9 mouse cellular contexts compared by ENCODE assay signal in genomic region chr5:148264819-148265707, GRCm38 (mm10).
A peak's percentile ranks its signal among the peaks of the same experiment; 100 is the strongest.
DNase-seq lines count a peak whose midpoint lies in the region; ATAC-seq and TF ChIP-seq lines count a peak whose summit lies in the region.
"Had no signal": no experiment of that assay in that cellular context is flagged by ENCODE, and none has a peak within 500 bp of the region (broad histone marks: within the 10 kb centered on the region; RNA-seq: fewer than 3 reads in every experiment).

No protein-coding gene starts in this region.

- no peak for TF ChIP-seq CTCF in heart, adult 2 months (IDR thresholded peaks at IDR 0.05)
- TF ChIP-seq CTCF in liver, embryonic 14.5 days (IDR thresholded peaks at IDR 0.05; ENCODE audit: low read depth) = no peak

- H3K9ac ChIP-seq in heart, adult 2 months (ENCODE audit: low read depth, low read length) = peak overlapping the region; percentile 74
- no peak overlapping the region for H3K9ac ChIP-seq in liver, embryonic 14.5 days (replicated peaks)

- H3K4me3 ChIP-seq in heart, adult 2 months = peak overlapping the region; percentile 57
- H3K4me3 ChIP-seq in liver, embryonic 14.5 days (ENCODE audit: insufficient read depth in 1 of 2, low read depth in 2 of 2, low read length in 2 of 2) = peak overlapping the region in 1 of 2 experiments; percentile 26; a peak in 1 of 4 replicates

- intact Hi-C loops in heart, adult 2 months (cut with DNase I) = no loop called here

- H3K4me2 ChIP-seq in liver, embryonic 14.5 days (ENCODE audit: low read depth) = peak overlapping the region; percentile 13

- no peaks in the 10 kb centered on the region for H3K79me2 ChIP-seq in heart, adult 2 months (replicated peaks; ENCODE audit: control insufficient read depth, insufficient read depth, low read length)

- H3K4me1 ChIP-seq in heart, adult 2 months (ENCODE audit: control insufficient read depth, insufficient read depth, low read length) = no peaks in the 10 kb centered on the region
- no peaks in the 10 kb centered on the region for H3K4me1 ChIP-seq in liver, embryonic 14.5 days (replicated peaks; ENCODE audit: control insufficient read depth in 2 of 2, insufficient read depth in 2 of 2, low read length in 1 of 2)

- DNase-seq in heart, adult 2 months = peak; percentile 43 to 55
- DNase-seq in heart, adult 8-10 months (ENCODE audit: low spot score) = no peak
- peak; percentile 18 to 35 for DNase-seq in heart, adult 9 months (ENCODE audit: low spot score in 2 of 2)
- DNase-seq in layer of hippocampus, adult 18-20 months (ENCODE audit: low spot score in 2 of 2) = peak; percentile 63 to 84
- no peak for DNase-seq in liver, embryonic 14.5 days (ENCODE audit: low read depth in 3 of 3, low spot score in 3 of 3)
- peak; percentile 5 for DNase-seq in ovary, postnatal 36 days (ENCODE audit: low spot score)

- TF ChIP-seq EP300 in heart, adult 2 months (IDR thresholded peaks at IDR 0.05; ENCODE audit: insufficient read depth, low read depth, low read length) = no peak
- TF ChIP-seq EP300 in liver, embryonic 14.5 days (IDR thresholded peaks at IDR 0.05; ENCODE audit: low read depth) = no peak

- no peaks in the 10 kb centered on the region for H3K9me3 ChIP-seq in liver, embryonic 14.5 days (ENCODE audit: control insufficient read depth, low read length)

- WGBS in heart, adult 2 months = 2% methylated on average over 32 of the region's 32 CpGs
- 1% methylated on average over 32 of the region's 32 CpGs for WGBS in liver, embryonic 14.5 days (ENCODE audit: insufficient replicate concordance)

- peak; percentile 22; the same call in 1 of the 2 replicates for ATAC-seq in common myeloid progenitor, adult 5-6 weeks (replicated peaks; ENCODE audit: low read depth, poor library complexity, severe bottlenecking)
- ATAC-seq in liver, embryonic 14.5 days (ENCODE audit: insufficient read depth) = no peak
- ATAC-seq in megakaryocyte progenitor cell, adult 5-6 weeks (replicated peaks; ENCODE audit: poor library complexity) = no peak

- TF ChIP-seq POLR2A in heart, adult 2 months (IDR thresholded peaks at IDR 0.05; ENCODE audit: insufficient read depth, low read depth, low read length) = no peak

- peak overlapping the region; percentile 84 for H3K27ac ChIP-seq in heart, adult 2 months
- H3K27ac ChIP-seq in liver, embryonic 14.5 days = no peak overlapping the region

- H3K36me3 ChIP-seq in heart, adult 2 months (ENCODE audit: control insufficient read depth, insufficient read depth, low read length) = no peaks in the 10 kb centered on the region
- H3K36me3 ChIP-seq in liver, embryonic 14.5 days (replicated peaks; ENCODE audit: control insufficient read depth, insufficient read depth, low read depth) = no peaks in the 10 kb centered on the region
- H3K36me3 ChIP-seq: G1E had no signal

- no peaks in the 10 kb centered on the region; the same call in 1 of the 2 replicates for H3K27me3 ChIP-seq in heart, adult 2 months (ENCODE audit: control insufficient read depth, insufficient read depth, low read length)
- peaks cover 4% of the 10 kb centered on the region for H3K27me3 ChIP-seq in liver, embryonic 14.5 days (ENCODE audit: control insufficient read depth, insufficient read depth, low read length)

Comparison
In these comparisons a context has a peak if more than half of its experiments do, and no peak if none do; other contexts are left out.
1. DNase-seq: peak in heart, adult 2 months (2 of 2), heart, adult 9 months (2 of 2), layer of hippocampus, adult 18-20 months (2 of 2) and ovary, postnatal 36 days (single experiment); none in heart, adult 8-10 months (single experiment) and liver, embryonic 14.5 days (0 of 3).